Mouse (Mus musculus): ENCODE measurements around the gene Zfp941. TPM values are rescaled to one million over a fixed set of nuclear protein-coding genes. Genes with fewer than 3 reads are reported as not detected.

The Zfp941 gene
- total RNA-seq (2022), result under 1 TPM in 1 of 4 experiments, not detected in 3; 0.11 TPM

DNA sequence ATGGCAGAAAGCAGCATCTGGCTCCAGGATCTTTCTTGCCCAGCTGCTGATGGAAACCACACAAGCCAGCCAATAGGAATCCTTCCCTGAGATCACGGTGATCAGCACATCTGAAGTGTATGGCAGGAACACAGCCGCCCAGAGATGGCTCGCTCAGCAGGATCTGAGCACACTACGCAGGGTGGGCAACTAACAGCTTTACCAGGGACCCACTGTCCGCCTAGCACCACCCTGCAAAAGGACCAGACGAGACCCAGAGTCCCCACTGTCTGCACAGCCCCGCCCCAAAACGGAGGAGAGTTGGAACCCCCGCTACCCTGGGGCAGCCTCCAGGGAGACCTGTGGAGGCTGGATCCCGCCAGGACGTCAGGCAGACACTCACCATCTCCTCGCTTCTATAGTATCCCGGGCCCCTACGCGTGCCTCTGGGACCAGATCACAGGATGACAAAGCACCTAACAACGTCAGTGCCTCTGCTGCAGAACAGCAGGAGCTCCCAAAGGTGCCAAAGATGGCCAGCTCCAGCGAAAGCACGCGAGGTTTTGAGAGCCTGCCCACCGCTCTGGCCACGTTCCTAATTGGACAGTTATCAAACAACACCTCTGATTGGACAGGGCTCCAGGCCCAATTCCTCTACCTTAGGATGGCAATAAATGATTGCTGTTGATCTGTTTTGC, at the start of gene Zfp941:
Gene Zfp941 (minus strand): TSS at position 526 of the 677 bp plus-strand sequence.
- DNase-seq (ENCODE audit: low spot score in 2 of 2), result no peak

DNA sequence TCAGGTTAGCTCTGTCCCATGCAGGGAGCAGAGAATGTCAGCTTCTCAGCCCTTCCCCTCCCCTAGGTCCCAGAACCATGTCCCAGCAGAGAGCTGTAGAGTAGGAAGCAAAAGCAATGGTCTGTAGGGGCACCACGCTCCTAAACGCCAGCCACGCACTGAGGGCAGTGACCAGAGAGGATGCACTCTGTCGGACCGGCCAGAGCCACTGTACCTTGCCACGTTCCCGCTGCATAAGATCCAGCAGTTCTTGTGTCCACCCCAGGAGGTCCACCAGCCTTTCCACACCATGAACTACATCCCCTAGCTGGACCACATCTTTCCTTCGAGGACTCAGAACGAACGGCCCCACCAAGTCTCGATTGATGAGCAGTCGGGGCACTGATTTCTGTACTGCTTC, 42.8 kb upstream of the Zfp941 start:
- no peak for DNase-seq (ENCODE audit: low spot score in 2 of 2)

DNA sequence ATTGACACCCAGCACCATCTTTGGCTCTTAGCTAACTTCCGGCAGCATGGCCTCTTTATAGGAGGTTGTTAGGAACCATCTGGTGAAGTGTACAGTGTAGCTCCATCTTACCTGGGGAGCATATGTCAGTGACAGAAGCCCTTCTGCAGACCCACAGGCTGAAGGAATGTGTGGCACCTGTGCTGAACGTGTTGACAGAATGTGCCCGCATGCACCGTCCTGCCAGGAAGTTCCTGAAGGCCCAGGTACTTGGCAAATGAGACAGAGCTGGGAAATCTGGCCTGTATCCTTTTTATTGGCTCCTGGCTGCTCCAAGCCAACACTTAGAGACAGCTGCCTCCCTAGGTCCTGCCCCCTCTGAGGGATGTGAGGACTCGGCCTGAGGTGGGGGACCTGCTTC, 38.8 kb upstream of the Zfp941 start:
- DNase-seq (ENCODE audit: low spot score in 2 of 2), result no peak

DNA sequence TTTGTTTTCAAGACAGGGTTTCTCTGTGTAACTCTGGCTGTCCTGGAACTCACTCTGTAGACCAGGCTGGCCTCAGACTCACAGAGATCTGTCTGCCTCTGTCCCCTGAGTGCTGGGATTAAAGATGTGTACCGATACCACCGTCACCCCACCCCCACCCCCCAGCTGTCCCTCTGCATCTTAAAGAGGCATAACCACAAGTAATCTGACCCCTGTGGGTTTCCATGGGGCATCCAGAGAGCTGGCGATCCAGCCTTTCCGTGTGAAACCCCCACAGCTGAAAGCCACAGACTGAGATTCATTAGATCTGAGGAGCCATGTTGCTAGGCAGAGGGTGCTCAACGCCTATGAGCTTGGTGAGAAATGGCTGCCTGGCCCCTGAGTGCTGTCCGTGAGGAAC, 38.0 kb upstream of the Zfp941 start:
- DNase-seq (ENCODE audit: low spot score in 2 of 2), result no peak

DNA sequence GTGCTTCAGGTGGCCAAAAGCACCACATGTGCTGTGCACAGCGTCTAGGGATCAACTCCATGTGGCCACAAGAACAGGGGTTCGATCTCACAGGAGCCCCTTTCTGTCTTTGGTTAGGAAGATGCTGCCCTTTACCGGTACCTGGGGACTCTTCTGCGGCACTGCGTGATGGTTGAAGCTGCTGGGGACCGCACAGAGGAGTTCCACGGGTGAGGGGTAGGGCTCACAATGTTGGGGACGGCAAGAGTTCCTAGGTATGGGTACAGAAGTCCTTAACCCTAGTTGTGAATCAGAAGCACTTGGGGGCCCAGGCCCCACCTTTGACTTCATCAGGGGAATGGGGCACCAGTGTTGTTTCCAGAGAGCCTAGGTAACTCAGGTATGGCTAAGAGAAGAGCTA, 36.8 kb upstream of the Zfp941 start:
- DNase-seq (ENCODE audit: low spot score in 2 of 2), result no peak

DNA sequence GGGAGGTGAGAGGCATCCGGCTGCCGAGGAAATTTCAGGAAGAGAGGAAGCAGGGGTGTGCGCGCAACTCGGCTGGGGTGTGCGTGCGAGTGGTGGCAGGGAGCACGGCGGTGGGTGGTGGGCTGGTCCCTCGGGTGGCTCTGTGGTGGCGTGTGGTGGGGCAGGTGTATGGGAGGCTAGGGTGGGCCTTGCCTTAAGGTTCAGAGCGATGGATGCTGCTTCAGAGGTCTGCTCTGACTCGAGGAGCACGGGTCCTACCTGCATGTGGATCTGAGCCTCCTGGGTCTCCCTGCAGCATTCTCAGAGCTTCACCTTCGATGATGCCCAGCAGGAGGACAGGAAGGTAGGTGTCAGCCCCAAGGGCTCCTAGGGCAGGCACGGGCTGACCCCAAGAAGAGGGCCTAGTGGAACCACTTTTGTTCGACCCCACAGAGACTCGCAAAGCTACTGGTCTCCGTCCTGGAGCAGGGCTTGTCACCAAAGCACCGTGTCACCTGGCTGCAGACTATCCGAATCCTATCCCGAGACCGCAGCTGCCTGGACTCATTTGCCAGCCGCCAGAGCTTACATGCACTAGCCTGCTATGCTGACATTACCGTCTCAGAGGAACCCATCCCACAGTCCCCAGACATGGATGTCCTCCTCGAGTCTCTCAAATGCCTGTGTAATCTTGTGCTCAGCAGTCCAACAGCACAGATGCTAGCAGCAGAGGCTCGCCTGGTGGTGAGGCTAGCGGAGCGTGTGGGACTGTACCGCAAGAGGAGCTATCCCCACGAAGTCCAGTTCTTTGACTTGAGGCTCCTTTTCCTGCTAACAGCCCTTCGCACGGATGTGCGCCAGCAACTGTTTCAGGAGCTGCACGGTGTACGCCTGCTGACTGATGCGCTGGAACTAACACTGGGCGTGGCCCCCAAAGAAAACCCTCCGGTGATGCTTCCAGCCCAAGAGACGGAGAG, 35.9 kb upstream of the Zfp941 start, which contains the start of gene Bet1l:
Gene Bet1l (minus strand): TSS at position 28 of the 956 bp plus-strand sequence.
- no peak for DNase-seq (ENCODE audit: low spot score in 2 of 2)

DNA sequence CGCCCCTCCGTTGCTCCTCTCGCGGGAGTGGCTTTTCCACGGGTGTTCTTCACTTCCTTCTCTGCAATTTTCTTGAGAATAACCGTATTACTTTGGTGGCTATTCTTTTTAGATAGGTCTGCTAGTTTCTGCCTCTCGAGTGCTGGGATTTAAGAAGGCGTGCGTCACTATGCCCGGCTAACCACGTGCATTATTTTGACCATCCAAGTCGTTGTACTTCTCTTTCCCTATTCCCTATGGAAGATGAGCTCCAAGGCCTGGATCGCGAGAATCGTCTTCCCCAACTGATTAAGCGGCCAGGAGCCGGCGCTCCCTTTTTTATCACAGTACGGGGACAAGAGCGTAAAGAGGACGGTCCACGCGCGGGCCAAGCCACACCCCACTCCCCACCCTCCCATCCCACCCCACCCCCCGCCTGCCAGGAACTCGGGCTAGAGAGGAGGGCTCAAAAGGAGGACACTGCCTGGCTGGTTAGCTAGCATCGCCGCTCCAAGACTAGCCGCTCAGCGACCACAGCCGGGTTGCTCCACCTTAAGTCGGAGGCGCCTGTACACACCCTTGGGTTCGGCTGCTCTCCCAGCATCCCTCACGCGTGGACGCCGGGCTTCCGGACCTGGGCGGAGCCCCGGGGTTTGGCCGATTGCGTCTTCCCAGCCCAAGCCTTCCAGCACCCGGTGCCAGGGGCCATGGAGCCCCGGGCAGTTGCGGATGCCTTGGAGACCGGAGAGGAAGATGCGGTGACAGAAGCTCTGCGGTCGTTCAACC, 35.0 kb upstream of the Zfp941 start, which contains the start of gene Ric8a:
Gene Ric8a (plus strand): TSS at position 173 of the 765 bp plus-strand sequence.
- peak; percentile 82 to 88 for DNase-seq (ENCODE audit: low spot score in 2 of 2)

DNA sequence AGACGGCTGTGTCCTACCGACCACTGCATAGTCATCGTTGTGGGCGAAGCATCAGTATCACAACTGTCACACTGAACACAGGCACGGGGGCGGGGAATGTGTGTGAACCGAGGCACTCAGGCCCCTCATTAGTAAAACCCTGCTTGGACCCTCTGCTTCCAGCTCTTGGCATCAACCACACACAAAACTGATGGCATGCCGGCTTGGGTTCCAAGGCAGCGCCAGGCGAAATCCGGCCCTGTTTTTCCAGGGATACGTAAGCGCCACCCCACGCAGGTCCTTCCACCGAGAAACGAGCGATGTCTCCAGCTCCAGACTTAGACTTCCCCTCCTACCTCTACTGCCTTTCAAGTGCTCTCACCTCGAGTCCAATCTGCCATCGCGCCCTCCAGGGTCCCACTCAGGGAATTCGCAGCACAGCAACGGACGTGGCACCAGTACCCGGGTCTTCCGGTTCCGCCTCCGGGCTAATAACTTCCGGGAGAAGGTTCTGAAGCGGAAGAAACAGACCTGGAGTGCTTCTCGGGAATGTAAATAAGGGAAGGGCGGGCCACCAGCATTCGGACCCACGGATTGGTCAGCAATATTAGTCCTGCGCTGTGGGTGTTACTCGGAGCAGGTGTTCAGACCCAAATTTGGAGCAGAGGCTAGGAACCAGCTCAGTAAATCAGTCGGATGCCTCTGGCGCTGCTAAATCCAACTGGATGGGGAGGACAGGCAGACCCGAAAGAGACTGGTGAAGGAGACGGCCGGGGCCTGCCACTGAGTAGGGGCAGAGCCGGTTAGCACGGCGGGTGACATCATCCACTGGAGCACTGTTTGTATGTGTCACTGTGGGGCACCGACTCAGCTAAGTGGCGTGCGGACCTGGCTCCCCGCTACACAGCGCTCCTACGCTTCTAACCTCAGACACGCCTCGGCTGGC, 34.1 kb upstream of the Zfp941 start, which contains the start of gene Gm45785:
Gene Gm45785 (minus strand): TSS at position 472 of the 925 bp plus-strand sequence.
- peak; percentile 80 to 86 for DNase-seq (ENCODE audit: low spot score in 2 of 2)

DNA sequence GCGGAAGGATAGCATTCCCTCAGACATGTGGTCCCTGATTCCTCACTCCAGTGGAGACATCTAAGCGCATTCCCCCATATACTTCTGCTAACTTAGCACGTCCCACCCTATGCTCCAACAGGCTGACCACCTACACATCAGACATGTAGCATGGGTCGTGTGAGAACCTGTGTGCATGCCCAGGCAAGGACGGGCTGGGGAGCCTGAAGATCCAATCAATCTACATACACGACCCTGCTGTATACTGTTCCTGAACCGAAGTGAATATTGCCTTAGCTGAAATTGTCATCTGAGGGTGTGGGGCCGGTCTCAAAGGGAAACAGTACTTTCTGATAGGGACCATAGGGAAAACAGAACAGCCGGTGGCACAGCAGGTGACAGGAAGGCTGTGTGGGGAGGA, 33.2 kb upstream of the Zfp941 start:
- DNase-seq (ENCODE audit: low spot score in 2 of 2), result no peak

DNA sequence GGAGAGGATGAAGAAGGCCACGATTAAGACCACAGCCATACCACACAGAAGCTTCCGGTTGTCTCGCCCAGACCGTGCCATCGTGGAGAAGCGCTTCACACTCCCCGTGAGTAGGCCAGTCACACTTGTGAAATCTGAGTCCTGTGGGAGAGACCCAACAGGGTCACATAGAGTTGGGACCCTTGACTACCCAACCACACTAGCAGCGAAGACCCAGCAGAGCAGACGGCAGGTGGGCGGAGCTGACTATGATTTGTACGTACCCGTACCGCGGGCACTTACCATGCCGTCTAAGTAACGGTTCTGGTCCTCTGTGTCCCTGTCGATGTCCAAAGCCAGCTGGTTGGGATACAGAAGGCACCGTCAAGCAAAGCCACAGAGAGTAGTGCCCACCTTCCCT, 32.5 kb upstream of the Zfp941 start:
- DNase-seq (ENCODE audit: low spot score in 2 of 2), result no peak

DNA sequence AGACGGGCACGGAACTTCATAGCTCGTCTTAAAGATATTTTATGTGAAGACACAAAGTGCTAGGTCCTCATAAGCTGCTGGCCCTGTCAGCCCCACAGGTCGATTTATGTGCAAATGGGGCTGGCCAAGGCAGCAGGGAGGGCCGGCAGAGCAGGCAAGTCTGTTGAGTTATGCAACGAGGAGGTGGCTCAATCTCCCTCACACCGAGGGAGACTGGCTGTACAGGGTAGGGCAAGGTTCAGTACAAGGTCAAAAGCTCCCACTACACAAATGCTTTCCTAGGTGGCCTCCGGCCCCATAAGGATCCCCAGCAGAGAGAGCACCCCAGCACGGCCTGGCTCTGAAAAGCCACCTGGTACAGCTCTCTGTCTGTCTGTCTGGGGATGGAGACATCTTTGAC, 31.4 kb upstream of the Zfp941 start:
- no peak for DNase-seq (ENCODE audit: low spot score in 2 of 2)

DNA sequence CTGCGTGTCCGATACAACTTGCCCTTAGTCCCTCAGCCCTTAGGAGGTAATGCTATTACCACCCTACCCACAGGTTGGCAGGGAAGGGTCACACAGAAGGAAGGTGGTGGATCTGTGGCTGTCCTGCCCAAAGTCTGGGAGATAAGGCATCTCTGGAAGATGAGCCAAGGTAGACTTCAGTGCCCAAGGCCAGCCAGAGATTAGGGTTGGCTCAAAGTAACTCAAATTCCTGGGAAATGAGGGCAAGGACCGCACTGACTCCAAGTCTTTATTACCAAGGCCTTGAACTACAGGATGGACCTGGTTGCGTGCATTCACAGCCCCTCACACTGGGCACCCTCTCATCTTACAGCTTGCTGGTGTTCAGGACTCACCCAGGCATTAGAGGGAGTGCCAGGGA, 29.9 kb upstream of the Zfp941 start:
- no peak for DNase-seq (ENCODE audit: low spot score in 2 of 2)

DNA sequence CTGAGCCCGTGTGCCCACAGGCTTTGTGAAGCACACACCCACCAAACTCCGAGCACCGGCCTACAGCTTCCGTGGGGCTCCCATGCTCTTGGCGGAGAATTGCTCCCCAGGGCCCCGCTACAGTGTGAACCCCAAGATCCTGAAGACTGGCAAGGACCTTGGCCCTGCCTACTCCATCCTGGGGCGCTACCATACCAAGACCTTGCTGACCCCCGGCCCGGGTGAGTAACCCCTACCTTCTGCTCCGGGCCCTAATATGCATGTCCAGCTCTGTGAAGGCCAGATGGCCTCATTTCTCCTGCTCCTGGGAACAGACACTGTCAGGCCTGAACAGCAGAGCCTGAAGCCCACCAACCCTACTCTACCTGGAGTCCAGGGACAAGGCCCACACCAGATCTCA, 26.6 kb upstream of the Zfp941 start:
- DNase-seq (ENCODE audit: low spot score in 2 of 2), result no peak

DNA sequence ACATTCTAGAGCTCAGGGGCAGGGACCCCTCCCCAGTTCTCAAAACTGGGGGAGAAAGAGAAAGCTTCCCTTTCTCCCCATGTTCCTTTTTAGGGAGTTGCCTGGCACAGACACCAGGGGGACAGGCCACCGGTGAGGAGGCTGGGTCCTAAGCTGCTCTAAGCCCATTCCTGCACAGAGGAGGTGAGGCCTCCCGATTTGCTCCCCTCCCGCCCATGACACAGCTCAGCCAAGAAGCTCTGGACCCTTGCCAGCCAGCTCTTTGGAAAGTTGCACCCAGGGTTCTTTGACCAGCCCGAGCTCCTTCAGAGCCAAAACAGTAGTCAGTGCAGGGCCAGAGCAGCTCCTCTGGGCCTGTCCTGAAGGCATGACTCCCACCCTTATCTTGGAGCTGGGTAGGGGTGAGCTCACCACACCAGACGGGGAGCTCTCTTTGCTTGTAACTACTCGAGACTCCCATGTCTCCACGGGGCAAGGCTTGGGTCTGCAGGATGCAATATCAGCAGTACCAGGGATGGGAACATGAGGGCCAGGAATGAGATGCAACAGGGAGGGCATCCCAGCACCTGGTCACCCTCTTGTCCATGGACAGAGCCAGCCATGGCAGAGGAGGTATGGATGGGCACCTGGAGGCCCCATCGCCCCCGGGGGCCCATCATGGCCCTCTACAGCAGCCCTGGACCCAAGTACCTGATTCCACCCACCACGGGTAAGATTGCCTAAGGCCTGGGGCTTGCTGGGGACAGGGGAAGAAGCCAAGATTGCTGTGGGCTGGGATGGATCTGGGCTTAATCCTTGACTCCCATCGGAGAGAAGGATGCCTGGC, 26.0 kb upstream of the Zfp941 start, which contains the start of gene Odf3:
Gene Odf3 (plus strand): TSS at position 51 of the 826 bp plus-strand sequence.
- DNase-seq (ENCODE audit: low spot score in 2 of 2), result no peak

DNA sequence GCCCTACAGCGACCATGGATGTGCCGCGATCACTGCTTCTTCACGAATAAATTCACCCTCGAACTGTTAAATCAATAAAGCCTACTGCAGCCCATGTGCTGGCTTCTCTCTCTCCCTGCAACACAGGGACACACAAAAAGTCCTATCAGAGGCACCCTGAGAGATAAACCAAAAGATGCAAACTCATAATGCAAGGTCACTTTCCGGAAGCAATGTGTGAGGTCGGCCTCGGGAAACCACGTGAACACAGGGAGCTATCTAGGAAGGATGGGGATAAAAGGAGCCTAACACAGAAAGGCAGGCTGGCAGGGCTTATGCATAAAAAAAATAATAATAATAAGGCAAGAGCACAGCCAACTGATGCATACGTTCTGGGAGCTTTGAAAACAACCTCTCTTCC, 24.7 kb upstream of the Zfp941 start:
- no peak for DNase-seq (ENCODE audit: low spot score in 2 of 2)

DNA sequence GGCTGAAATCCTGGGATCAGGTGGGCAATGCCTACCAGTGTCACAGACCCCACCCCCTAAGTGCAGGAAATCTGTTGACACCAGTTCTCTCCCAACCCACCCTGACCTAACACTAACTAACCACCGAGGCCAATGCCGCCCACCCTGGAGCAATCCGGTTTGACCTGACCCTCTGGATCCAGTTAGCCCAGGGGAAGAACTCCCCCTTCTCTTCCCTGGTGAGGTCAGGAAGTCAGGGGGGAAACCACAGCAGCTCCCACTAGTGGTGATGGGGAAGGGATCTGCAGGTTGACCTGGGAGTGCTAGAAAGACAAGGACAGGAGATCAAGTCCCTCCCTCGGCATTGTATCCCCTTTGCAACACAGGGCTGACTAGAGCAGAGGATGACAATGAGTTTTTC, 23.7 kb upstream of the Zfp941 start:
- DNase-seq (ENCODE audit: low spot score in 2 of 2), result no peak

DNA sequence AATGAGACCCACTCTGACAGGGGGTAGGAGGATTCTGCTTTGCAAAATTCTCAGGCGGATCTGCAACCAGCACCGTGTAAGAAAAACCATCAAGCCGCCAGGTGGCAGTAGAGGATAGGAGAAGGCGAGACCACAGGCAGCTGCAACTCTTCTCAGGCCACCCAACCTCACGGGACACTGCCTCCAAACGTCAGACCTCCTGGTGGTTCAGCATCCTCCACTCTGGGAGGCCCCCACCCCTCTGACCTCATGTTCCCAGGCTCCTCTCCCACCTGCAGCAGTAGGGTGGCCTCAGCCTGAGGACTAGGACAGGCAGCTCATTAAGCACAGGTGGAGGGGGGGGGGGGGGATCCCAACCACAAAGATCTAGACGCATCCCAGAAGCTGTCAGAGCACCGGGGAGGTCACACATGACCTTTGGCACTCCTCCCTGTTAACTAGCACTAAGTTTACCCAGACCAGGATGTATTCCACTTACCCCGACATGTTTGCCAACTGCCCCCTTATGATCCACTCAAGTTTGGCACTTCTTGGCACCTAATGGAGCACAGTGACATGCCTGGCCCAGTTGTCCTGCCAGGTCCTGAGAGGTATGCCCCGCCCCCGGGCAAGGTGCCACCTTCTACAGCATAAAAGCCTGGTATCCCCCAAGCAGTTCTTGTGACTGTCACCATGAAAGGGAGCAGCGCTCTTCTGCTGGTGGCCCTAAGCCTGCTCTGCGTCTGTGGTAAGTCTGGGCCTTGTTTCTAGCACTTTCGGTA, 23.1 kb upstream of the Zfp941 start, which contains the start of gene Scgb1c1:
Gene Scgb1c1 (plus strand): TSS at position 643 of the 761 bp plus-strand sequence.
- DNase-seq (ENCODE audit: low spot score in 2 of 2), result peak; percentile 74 to 78

DNA sequence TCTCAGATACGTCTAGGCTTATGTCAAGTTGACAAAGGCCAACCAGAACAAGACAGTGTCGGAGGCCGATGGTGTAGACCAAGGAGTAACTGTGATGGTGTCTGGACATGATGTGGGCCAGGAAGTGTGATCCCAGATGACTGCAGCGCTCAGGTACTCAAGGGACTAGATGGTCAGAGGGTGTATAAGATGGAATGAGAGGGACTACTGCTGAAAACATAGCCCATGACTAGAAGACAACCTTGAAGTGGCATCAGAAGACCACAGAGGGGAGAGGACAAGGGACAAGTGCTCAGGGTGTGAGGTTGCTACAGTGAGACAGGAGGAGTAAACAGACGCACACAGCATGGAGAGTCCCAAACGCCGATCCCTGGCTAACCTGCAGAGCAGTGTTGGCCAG, 21.8 kb upstream of the Zfp941 start:
- DNase-seq (ENCODE audit: low spot score in 2 of 2), result no peak
